Mouse (Mus musculus) neural tube, embryonic 14.5 days (tissue): Measurements from ENCODE around the gene Sec23b. TPM values are rescaled to one million over a fixed set of nuclear protein-coding genes. Genes with fewer than 3 reads are reported as not detected.
A peak's percentile ranks its signal among the peaks of the same experiment; 100 is the strongest.

Source experiments
- ATAC-seq: fragments of 200-750 bp; cut with Nextera tagmentation; 2 replicates; pipeline ENCODE4 v1.8.0; 2017; ENCODE audit warnings: low read depth, mild to moderate bottlenecking, moderate TSS enrichment, moderate library complexity
- H3K27ac ChIP-seq: fragments of 300-500 bp; sonication (generic); 2 replicates; pipeline ENCODE4 v1.5.1; 2014; ENCODE audit warnings: low read depth, mild to moderate bottlenecking, control low read depth, low read length, moderate library complexity, mixed read lengths
- H3K27me3 ChIP-seq: fragments of 300-500 bp; sonication (generic); 2 replicates; pipeline ENCODE4 v1.6.1; 2014; ENCODE audit warnings: low read length; ENCODE audit not compliant: control insufficient read depth, insufficient read depth
- H3K36me3 ChIP-seq: fragments of 300-500 bp; sonication (generic); 2 replicates; pipeline ENCODE4 v1.6.1; 2014; ENCODE audit warnings: low read length, mixed read lengths; ENCODE audit not compliant: control insufficient read depth, insufficient read depth
- H3K4me1 ChIP-seq: fragments of 300-500 bp; sonication (generic); 2 replicates; pipeline ENCODE4 v1.6.1; 2014; ENCODE audit warnings: low read length; ENCODE audit not compliant: control insufficient read depth, insufficient read depth
- H3K4me2 ChIP-seq: fragments of 300-500 bp; sonication (generic); 2 replicates; pipeline ENCODE4 v1.6.1; 2014; ENCODE audit warnings: mild to moderate bottlenecking, low read depth, low read length, control low read depth
- H3K4me3 ChIP-seq: fragments of 300-500 bp; sonication (generic); 2 replicates; pipeline ENCODE4 v1.5.1; 2014; ENCODE audit warnings: low read depth, low read length, control low read depth, mixed read lengths
- H3K9ac ChIP-seq: fragments of 300-500 bp; sonication (generic); replicated peaks from 2 replicates; pipeline ENCODE4 v1.6.1; 2014; ENCODE audit warnings: low read depth, mild to moderate bottlenecking, control low read depth, low read length, mixed read lengths
- H3K9me3 ChIP-seq: fragments of 300-500 bp; sonication (generic); 2 replicates; pipeline ENCODE4 v1.6.1; 2016; ENCODE audit warnings: low read length; ENCODE audit not compliant: control insufficient read depth
- WGBS: fragments of 180-500 bp; shearing (Covaris S2); extraction: QIAGEN DNeasy Blood & Tissue Kit; methylation state at CpG from one replicate; pipeline ENCODE4 v1.1.7; 2014; 5-methylcytosine and 5-hydroxymethylcytosine counted together
- polyA plus RNA-seq: library from polyadenylated mRNA; unstranded; fragments of >200 nt; fragmentation: Nextera tagmentation; extraction: Ambion mirVana; gene quantifications from 2 replicates; pipeline ENCODE4 v1.2.1, GENCODE M21; 2014

The Sec23b gene
- 55.6 and 69.7 TPM in 2 replicates for polyA plus RNA-seq

DNA sequence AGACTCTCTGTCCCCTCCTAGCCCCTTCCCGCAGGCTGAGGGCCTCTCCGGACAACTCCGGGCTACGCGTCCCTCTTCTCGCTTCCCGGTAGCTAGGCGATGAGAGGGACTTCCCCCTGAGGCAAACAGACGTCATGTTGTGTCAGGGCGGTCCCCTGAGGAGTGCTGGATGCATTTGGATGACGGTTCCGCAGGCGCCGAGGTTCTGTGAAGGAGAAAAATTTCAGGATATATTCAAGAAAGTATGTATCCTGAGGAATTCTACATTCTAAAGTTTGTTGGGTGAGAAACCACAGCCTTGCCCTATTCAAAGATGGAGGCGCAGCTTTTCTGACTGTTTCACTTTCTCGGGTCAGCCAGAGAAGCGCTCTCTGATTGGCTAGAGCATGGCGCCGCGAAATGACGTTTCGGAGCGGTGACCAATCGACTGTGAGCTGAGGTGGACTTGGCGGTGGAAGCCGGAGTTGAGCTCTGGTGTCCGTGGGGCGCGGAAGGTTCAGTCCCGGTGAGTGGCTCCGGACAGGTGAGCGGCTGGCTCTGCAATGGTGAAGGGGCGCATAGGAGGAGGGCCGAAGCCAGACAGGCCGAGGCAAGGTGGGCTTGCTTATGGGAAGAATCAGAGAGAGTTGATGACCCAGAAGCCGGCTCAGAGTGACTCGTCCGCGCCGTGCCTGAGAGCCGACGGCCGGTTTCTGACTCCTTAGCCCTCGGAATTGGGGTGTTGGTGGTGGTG lies at the start of gene Sec23b:
Gene Sec23b, plus strand, starts transcription at position 410 of the 733 bp plus-strand sequence.
- peak; percentile 98 for ATAC-seq
- no peaks in the 10 kb centered on the region for H3K9me3 ChIP-seq
- H3K4me2 ChIP-seq = peak within 1 kb of the TSS; percentile 80
- H3K4me1 ChIP-seq = peaks cover 10% of the 10 kb centered on the region; the same call in 1 of the 2 replicates
- WGBS = under 1% methylated on average over 44 of the region's 44 CpGs
- peak within 1 kb of the TSS; percentile 78 for H3K27ac ChIP-seq
- H3K9ac ChIP-seq = peak within 1 kb of the TSS; percentile 57
- H3K36me3 ChIP-seq = peaks cover 3% of the 10 kb centered on the region; the same call in 1 of the 2 replicates
- no peaks in the 10 kb centered on the region for H3K27me3 ChIP-seq
- H3K4me3 ChIP-seq = peak within 1 kb of the TSS; percentile 66

GRCm38 (mm10) chr2:144514619-144515018 lies 41.4 kb upstream of the Sec23b start:
- no peak overlapping the region for H3K9ac ChIP-seq
- peaks cover 4% of the 10 kb centered on the region; the same call in 1 of the 2 replicates for H3K36me3 ChIP-seq
- no peak overlapping the region for H3K27ac ChIP-seq
- H3K4me1 ChIP-seq = no peaks in the 10 kb centered on the region
- WGBS = 81% methylated on average over 3 of the region's 3 CpGs
- H3K4me2 ChIP-seq = no peak overlapping the region
- H3K4me3 ChIP-seq = no peak overlapping the region
- H3K9me3 ChIP-seq = no peaks in the 10 kb centered on the region
- no peaks in the 10 kb centered on the region for H3K27me3 ChIP-seq
- no peak for ATAC-seq

DNA sequence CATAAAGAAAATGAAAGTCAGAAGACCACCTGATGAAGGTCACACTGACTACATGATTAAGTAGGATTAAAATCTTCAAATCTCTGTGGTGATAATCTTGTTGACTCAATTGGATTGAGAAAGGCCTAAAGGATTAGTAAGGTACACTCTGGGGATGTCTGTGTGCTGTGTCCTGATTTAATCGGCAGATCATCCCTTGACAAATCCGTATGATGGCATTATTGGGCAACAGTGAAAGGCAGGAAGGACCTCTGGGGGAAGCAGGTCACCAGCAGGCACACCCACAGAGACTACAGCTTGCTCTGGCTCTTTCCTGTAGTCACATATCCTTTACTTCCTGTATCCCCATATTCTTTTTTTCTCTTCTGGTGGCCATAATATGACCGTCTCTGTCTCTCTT lies 36.3 kb upstream of the Sec23b start:
- Histone ChIP-seq H3K27me3 (no peaks in the 10 kb centered on the region), H3K4me1 (no peaks in the 10 kb centered on the region), H3K4me3 (no peak overlapping the region), H3K27ac (no peak overlapping the region), H3K9ac (no peak overlapping the region), H3K9me3 (no peaks in the 10 kb centered on the region), H3K36me3 (peaks cover 5% of the 10 kb centered on the region; the same call in 1 of the 2 replicates), H3K4me2 (no peak overlapping the region)
- no peak for ATAC-seq
- WGBS = 84% methylated on average over 3 of the region's 3 CpGs

- H3K4me2 ChIP-seq = peak overlapping the region; percentile 49; the same call in 1 of the 2 replicates
- peaks cover 8% of the 10 kb centered on the region; the same call in 1 of the 2 replicates for H3K4me1 ChIP-seq
- H3K9me3 ChIP-seq = no peaks in the 10 kb centered on the region
- H3K4me3 ChIP-seq = peak overlapping the region; percentile 81; the same call in 1 of the 2 replicates
- no peaks in the 10 kb centered on the region for H3K27me3 ChIP-seq
- no peaks in the 10 kb centered on the region; the same call in 1 of the 2 replicates for H3K36me3 ChIP-seq
- H3K27ac ChIP-seq = no peak overlapping the region
- 43% methylated on average over 10 of the region's 10 CpGs for WGBS
- H3K9ac ChIP-seq = no peak overlapping the region
- ATAC-seq = no peak
These were observed 30.2 kb upstream of the Sec23b start for GRCm38 (mm10) chr2:144525856-144526255.

GRCm38 (mm10) chr2:144526981-144527820 lies 28.8 kb upstream of the Sec23b start, which contains the start of the genes Dzank1 and Polr3f:
TSS of gene Dzank1 (minus strand) at chr2:144527414.
TSS of gene Polr3f (plus strand) at chr2:144527718.
- peak within 1 kb of the TSS; percentile 75 for H3K9ac ChIP-seq
- H3K27me3 ChIP-seq = no peaks in the 10 kb centered on the region
- no peaks in the 10 kb centered on the region for H3K9me3 ChIP-seq
- peak within 1 kb of the TSS; percentile 49 for H3K4me2 ChIP-seq
- WGBS = under 1% methylated on average over 56 of the region's 56 CpGs
- H3K36me3 ChIP-seq = no peaks in the 10 kb centered on the region; the same call in 1 of the 2 replicates
- H3K27ac ChIP-seq = peak within 1 kb of the TSS; percentile 96
- H3K4me3 ChIP-seq = peak within 1 kb of the TSS; percentile 81
- peaks cover 8% of the 10 kb centered on the region; the same call in 1 of the 2 replicates for H3K4me1 ChIP-seq
- peak; percentile 98 for ATAC-seq

GRCm38 (mm10) chr2:144527821-144528174 lies 28.2 kb upstream of the Sec23b start:
- H3K9ac ChIP-seq = peak overlapping the region; percentile 75
- whole genome bisulfite sequencing = under 1% methylated on average over 25 of the region's 25 CpGs
- peaks cover 8% of the 10 kb centered on the region; the same call in 1 of the 2 replicates for H3K4me1 ChIP-seq
- H3K27ac ChIP-seq = peak overlapping the region; percentile 96
- H3K4me2 ChIP-seq = peak overlapping the region; percentile 49
- ATAC-seq = peak; percentile 62
- H3K4me3 ChIP-seq = peak overlapping the region; percentile 81
- peaks cover under 1% of the 10 kb centered on the region; the same call in 1 of the 2 replicates for H3K36me3 ChIP-seq
- no peaks in the 10 kb centered on the region for H3K9me3 ChIP-seq
- no peaks in the 10 kb centered on the region for H3K27me3 ChIP-seq

GRCm38 (mm10) chr2:144537123-144537522 lies 18.9 kb upstream of the Sec23b start:
- Histone ChIP-seq H3K9me3 (no peaks in the 10 kb centered on the region), H3K4me1 (no peaks in the 10 kb centered on the region)
- 96% methylated on average over 7 of the region's 7 CpGs for WGBS

GRCm38 (mm10) chr2:144541246-144541645 lies 14.8 kb upstream of the Sec23b start:
- Histone ChIP-seq H3K27me3 (no peaks in the 10 kb centered on the region), H3K4me3 (no peak overlapping the region), H3K9ac (no peak overlapping the region), H3K27ac (no peak overlapping the region), H3K4me2 (no peak overlapping the region), H3K36me3 (peaks cover 58% of the 10 kb centered on the region), H3K4me1 (no peaks in the 10 kb centered on the region), H3K9me3 (no peaks in the 10 kb centered on the region)
- no peak for ATAC-seq
- 91% methylated on average over 4 of the region's 4 CpGs for WGBS

More at GRCm38 (mm10) chr2:144537123-144537522, 18.9 kb upstream of the Sec23b start:
- Histone ChIP-seq H3K4me3 (no peak overlapping the region), H3K27ac (no peak overlapping the region), H3K9ac (no peak overlapping the region), H3K27me3 (no peaks in the 10 kb centered on the region), H3K4me2 (no peak overlapping the region), H3K36me3 (peaks cover 65% of the 10 kb centered on the region)
- ATAC-seq = no peak
